Mouse (Mus musculus) midbrain, embryonic 12.5 days (tissue): Measurements from ENCODE around the gene 4930432K21Rik. TPM values are rescaled to one million over a fixed set of nuclear protein-coding genes. Genes with fewer than 3 reads are reported as not detected.
A peak's percentile ranks its signal among the peaks of the same experiment; 100 is the strongest.

Experiments used
- ATAC-seq: fragments of 200-750 bp; cut with Nextera tagmentation; 2 replicates; pipeline ENCODE4 v1.8.0; 2017; ENCODE audit warnings: low read depth, moderate TSS enrichment, moderate library complexity; ENCODE audit not compliant: low FRiP score
- H3K27ac ChIP-seq: fragments of 300-500 bp; sonication (generic); replicated peaks from 2 replicates; pipeline ENCODE4 v1.5.1; 2016; ENCODE audit warnings: mild to moderate bottlenecking
- H3K27me3 ChIP-seq: fragments of 300-500 bp; sonication (generic); 2 replicates; pipeline ENCODE4 v1.6.1; 2016; ENCODE audit warnings: mild to moderate bottlenecking
- H3K36me3 ChIP-seq: fragments of 300-500 bp; sonication (generic); 2 replicates; pipeline ENCODE4 v1.6.1; 2016
- H3K4me1 ChIP-seq: fragments of 300-500 bp; sonication (generic); 2 replicates; pipeline ENCODE4 v1.6.1; 2016
- H3K4me2 ChIP-seq: fragments of 300-500 bp; sonication (generic); replicated peaks from 2 replicates; pipeline ENCODE4 v1.6.1; 2016; ENCODE audit warnings: mild to moderate bottlenecking, moderate library complexity
- H3K4me3 ChIP-seq: fragments of 300-500 bp; sonication (generic); 2 replicates; pipeline ENCODE4 v1.5.1; 2016; ENCODE audit warnings: mild to moderate bottlenecking
- H3K9ac ChIP-seq: fragments of 300-500 bp; sonication (generic); replicated peaks from 2 replicates; pipeline ENCODE4 v1.6.1; 2016; ENCODE audit warnings: mild to moderate bottlenecking, moderate library complexity
- H3K9me3 ChIP-seq: fragments of 300-500 bp; sonication (generic); 2 replicates; pipeline ENCODE4 v1.6.1; 2016; ENCODE audit warnings: mild to moderate bottlenecking
- WGBS: fragments of 180-500 bp; shearing (Covaris S2); methylation state at CpG from one replicate; pipeline ENCODE4 v1.1.7; 2016; 5-methylcytosine and 5-hydroxymethylcytosine counted together
- microRNA counts: library from miRNA; unstranded; fragments of <30 nt; microRNA quantifications from one replicate; lab custom pipeline; 2017
- microRNA-seq: library from miRNA; unstranded; fragments of <30 nt; microRNA quantifications from one replicate; pipeline ENCODE4, GENCODE M21; 2017
- polyA plus RNA-seq: library from polyadenylated mRNA; unstranded; fragments of >200 nt; fragmentation: Nextera tagmentation; extraction: Ambion mirVana; gene quantifications from 2 replicates; pipeline ENCODE4 v1.2.1, GENCODE M21; 2016

The 4930432K21Rik gene
- polyA plus RNA-seq, 1 experiment from 2014 or later = 2.4 TPM

DNA sequence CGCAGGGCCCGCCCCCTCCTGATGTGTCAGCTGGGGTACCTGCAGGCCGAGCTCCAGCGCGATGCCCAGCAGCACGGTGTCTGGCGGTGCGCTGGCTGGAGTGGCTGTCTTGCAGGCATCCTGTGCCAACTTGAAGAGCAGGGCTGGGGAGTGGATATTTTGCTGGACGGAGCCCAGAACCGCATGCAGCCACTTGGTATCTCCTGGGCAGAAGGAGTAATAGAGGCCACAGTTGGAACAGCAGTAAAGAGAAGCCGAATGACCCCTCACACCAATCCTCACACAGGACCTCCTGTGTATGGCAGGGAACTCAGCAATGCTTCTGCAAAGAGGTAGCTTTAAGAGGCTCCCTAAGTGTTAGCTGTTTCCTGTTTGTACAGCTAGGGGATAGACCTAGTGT lies 69.4 kb downstream of the 4930432K21Rik start:
- H3K9ac ChIP-seq = no peak overlapping the region
- no peak for ATAC-seq
- no peak overlapping the region for H3K27ac ChIP-seq
- no peaks in the 10 kb centered on the region for H3K4me1 ChIP-seq
- peaks cover 99% of the 10 kb centered on the region for H3K36me3 ChIP-seq
- no peak overlapping the region for H3K4me2 ChIP-seq
- H3K27me3 ChIP-seq = no peaks in the 10 kb centered on the region
- H3K9me3 ChIP-seq = no peaks in the 10 kb centered on the region
- H3K4me3 ChIP-seq = no peak overlapping the region
- 97% methylated on average over 11 of the region's 11 CpGs for WGBS

GRCm38 (mm10) chr8:84218143-84218542 lies 70.3 kb downstream of the 4930432K21Rik start:
- Histone ChIP-seq H3K27me3 (no peaks in the 10 kb centered on the region), H3K4me3 (no peak overlapping the region), H3K4me1 (no peaks in the 10 kb centered on the region), H3K36me3 (peaks cover 99% of the 10 kb centered on the region), H3K9me3 (no peaks in the 10 kb centered on the region), H3K9ac (no peak overlapping the region), H3K27ac (no peak overlapping the region), H3K4me2 (no peak overlapping the region)
- ATAC-seq = no peak
- 93% methylated on average over 5 of the region's 5 CpGs for WGBS

DNA sequence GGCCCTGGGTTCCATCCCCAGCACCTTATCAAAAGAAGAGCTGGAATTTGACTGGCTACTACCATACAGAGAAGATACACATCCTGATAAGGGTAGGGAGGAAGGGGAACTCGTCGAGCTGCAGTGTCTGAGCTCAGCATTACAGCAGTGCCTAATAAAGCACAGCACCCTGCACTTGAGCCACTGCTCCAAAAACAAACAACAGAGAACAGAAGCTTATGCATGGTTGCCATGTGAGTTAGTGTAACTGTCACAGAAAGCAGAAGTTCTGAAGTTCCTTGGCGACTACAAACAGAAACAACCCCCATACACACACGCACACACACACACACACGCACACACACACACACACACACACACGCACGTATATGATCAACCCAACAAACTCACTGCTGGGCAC lies 72.3 kb downstream of the 4930432K21Rik start:
- WGBS = 91% methylated on average over 7 of the region's 7 CpGs
- no peaks in the 10 kb centered on the region for H3K4me1 ChIP-seq
- peaks cover 99% of the 10 kb centered on the region for H3K36me3 ChIP-seq
- no peaks in the 10 kb centered on the region for H3K27me3 ChIP-seq
- no peak for ATAC-seq
- H3K4me2 ChIP-seq = no peak overlapping the region
- no peaks in the 10 kb centered on the region for H3K9me3 ChIP-seq
- no peak overlapping the region for H3K4me3 ChIP-seq
- H3K27ac ChIP-seq = no peak overlapping the region
- H3K9ac ChIP-seq = no peak overlapping the region

MicroRNAs encoded within 50 kb of the gene (microRNA counts, 519-probe panel; counts per million panel counts)
- microRNA mmu-miR-181c (lab: Ali Mortazavi, UCI) (3,414 counts per million, percentile 16 among the panel's probes with 10 or more counts), microRNA mmu-miR-23a (lab: Ali Mortazavi, UCI) (6,115 counts per million, percentile 64 among the panel's probes with 10 or more counts), microRNA mmu-miR-27a (lab: Ali Mortazavi, UCI) (6,952 counts per million, percentile 77 among the panel's probes with 10 or more counts)

Small RNA genes lying within 50 kb of the gene (microRNA-seq; reads per million reads assigned to microRNA genes)
- gene Gm25110 (not detected), gene Mir181c (13,575 reads per million, percentile 97 among the genes with 10 or more reads in this experiment), gene Mir181d (11,808 reads per million, percentile 96 among the genes with 10 or more reads in this experiment), gene Mir23a (5,047 reads per million, percentile 90 among the genes with 10 or more reads in this experiment), gene Mir24-2 (not detected), gene Mir27a (96.1 reads per million, percentile 50 among the genes with 10 or more reads in this experiment), gene Mir3074-2 (not detected)

Other genes with a start within 250 kb of the 4930432K21Rik start
- 30.2 and 30.4 TPM in 2 replicates for gene Adgrl1, start 247.9 kb upstream of the 4930432K21Rik start, polyA plus RNA-seq
- gene Gm10644, start 192.8 kb upstream of the 4930432K21Rik start, polyA plus RNA-seq = 0.76 and 0.88 TPM in 2 replicates
- gene Asf1b, start 192.5 kb upstream of the 4930432K21Rik start, polyA plus RNA-seq = 58.8 and 62.8 TPM in 2 replicates
- 193 and 207 TPM in 2 replicates for gene Prkaca, start 175.0 kb upstream of the 4930432K21Rik start, polyA plus RNA-seq
- 7.7 and 9.7 TPM in 2 replicates for gene Samd1, start 150.4 kb upstream of the 4930432K21Rik start, polyA plus RNA-seq
- gene 1700067K01Rik, start 146.5 kb upstream of the 4930432K21Rik start, polyA plus RNA-seq = 0.89 and 1.1 TPM in 2 replicates
- gene 2210011C24Rik, start 135.9 kb upstream of the 4930432K21Rik start, polyA plus RNA-seq = not detected in 2 replicates
- 3.5 and 3.9 TPM in 2 replicates for gene Palm3, start 126.6 kb upstream of the 4930432K21Rik start, polyA plus RNA-seq
- 0.46 and 0.52 TPM in 2 replicates for gene Il27ra, start 105.4 kb upstream of the 4930432K21Rik start, polyA plus RNA-seq
- gene Rln3, start 103.0 kb upstream of the 4930432K21Rik start, polyA plus RNA-seq = not detected in 2 replicates
- gene Gm10643, start 82.9 kb upstream of the 4930432K21Rik start, polyA plus RNA-seq = 1.5 and 1.6 TPM in 2 replicates
- 9.3 and 10.0 TPM in 2 replicates for gene Rfx1, start 81.2 kb upstream of the 4930432K21Rik start, polyA plus RNA-seq
- gene Dcaf15, start 43.3 kb upstream of the 4930432K21Rik start, polyA plus RNA-seq = 20.5 and 22.1 TPM in 2 replicates
- gene Podnl1, start 22.0 kb upstream of the 4930432K21Rik start, polyA plus RNA-seq = 0.46 and 0.51 TPM in 2 replicates
- gene Cc2d1a, start 89 bp upstream of the 4930432K21Rik start, polyA plus RNA-seq = 19.0 and 19.5 TPM in 2 replicates
- gene Nanos3, start 37.2 kb downstream of the 4930432K21Rik start, polyA plus RNA-seq = 4.5 and 8.3 TPM in 2 replicates
- gene Zswim4, start 89.0 kb downstream of the 4930432K21Rik start, polyA plus RNA-seq = 55.3 and 55.7 TPM in 2 replicates
- 268 TPM in 2 replicates for gene D8Ertd738e, start 101.7 kb downstream of the 4930432K21Rik start, polyA plus RNA-seq
- gene Mri1, start 109.3 kb downstream of the 4930432K21Rik start, polyA plus RNA-seq = 61.0 and 63.6 TPM in 2 replicates
- gene Ccdc130, start 122.4 kb downstream of the 4930432K21Rik start, polyA plus RNA-seq = 24.3 and 25.1 TPM in 2 replicates
- gene Cacna1a, start 240.4 kb downstream of the 4930432K21Rik start, polyA plus RNA-seq = 14.0 and 15.0 TPM in 2 replicates